Mouse (Mus musculus): Measurements from ENCODE around the gene Eml4. TPM values are rescaled to one million over a fixed set of nuclear protein-coding genes. Genes with fewer than 3 reads are reported as not detected.

The Eml4 gene
- total and polyA plus RNA-seq, 3 experiments: 25.6 to 42.4 TPM; not detected in 1

- peak; percentile 37 for DNase-seq (ENCODE audit: low read depth, low spot score)
- H3K9me3 ChIP-seq (replicated peaks; ENCODE audit: insufficient read depth, low read length): no peaks in the 10 kb centered on the region
- H3K4me1 ChIP-seq (ENCODE audit: control insufficient read depth in 1 of 2, insufficient read depth in 2 of 2, low read length in 2 of 2): peaks cover 11 to 14% of the 10 kb centered on the region in 2 experiments; a peak in 3 of 4 replicates
- TF ChIP-seq EP300 (IDR thresholded peaks at IDR 0.05; ENCODE audit: low read depth in 1 of 2, low read length in 2 of 2): no peak
- TF ChIP-seq SMC3 (IDR thresholded peaks at IDR 0.05; ENCODE audit: low read depth, low read length): no peak
- no peak for TF ChIP-seq MAZ (IDR thresholded peaks at IDR 0.05; ENCODE audit: low read depth, low read length)
- TF ChIP-seq POLR2AphosphoS2 (IDR thresholded peaks at IDR 0.05; ENCODE audit: low read length): no peak
- TF ChIP-seq CHD2 (IDR thresholded peaks at IDR 0.05; ENCODE audit: low read length): no peak
- no peak for TF ChIP-seq NRF1 (IDR thresholded peaks at IDR 0.05; ENCODE audit: insufficient read depth, low read depth, low read length, poor library complexity, severe bottlenecking)
- TF ChIP-seq E2F4 (IDR thresholded peaks at IDR 0.05; ENCODE audit: borderline replicate concordance, low read depth, low read length): no peak
- TF ChIP-seq POLR2AphosphoS5 (IDR thresholded peaks at IDR 0.05; ENCODE audit: borderline replicate concordance, low read depth, low read length): no peak
- no peak for TF ChIP-seq GATA1 (IDR thresholded peaks at IDR 0.05; ENCODE audit: low read depth, low read length)
- no peak for TF ChIP-seq CHD1 (IDR thresholded peaks at IDR 0.05; ENCODE audit: low read depth, low read length)
- TF ChIP-seq RCOR1 (IDR thresholded peaks at IDR 0.05; ENCODE audit: low read depth, low read length): no peak
- TF ChIP-seq ZKSCAN1 (IDR thresholded peaks at IDR 0.05; ENCODE audit: low read depth, low read length): no peak
- H3K36me3 ChIP-seq (ENCODE audit: control insufficient read depth in 1 of 2, insufficient read depth in 2 of 2, low read length in 2 of 2): peaks cover 0 to 28% of the 10 kb centered on the region in 2 experiments; a peak in 2 of 4 replicates
- H3K9ac ChIP-seq (ENCODE audit: control insufficient read depth, low read depth, low read length, poor library complexity, severe bottlenecking): peak overlapping the region; percentile 86
- H3K27me3 ChIP-seq (ENCODE audit: control insufficient read depth in 1 of 2, insufficient read depth in 2 of 2, low read length in 2 of 2): no peaks in the 10 kb centered on the region
- peak overlapping the region; percentile 63 to 72 for H3K4me3 ChIP-seq (ENCODE audit: control insufficient read depth in 1 of 2, insufficient read depth in 1 of 2, low read depth in 2 of 2, low read length in 2 of 2)
- H3K79me2 ChIP-seq (ENCODE audit: control insufficient read depth, insufficient read depth, low read length, poor library complexity): peaks cover 26% of the 10 kb centered on the region
- H3K27ac ChIP-seq (ENCODE audit: control insufficient read depth, low read depth, low read length): peak overlapping the region; percentile 74
Measured at GRCm38 (mm10) chr17:83351119-83351531, 394 bp downstream of the Eml4 start.

GRCm38 (mm10) chr17:83351601-83352413, 1.1 kb downstream of the Eml4 start:
- peak overlapping the region; percentile 63 to 72 for H3K4me3 ChIP-seq (ENCODE audit: control insufficient read depth in 1 of 2, insufficient read depth in 1 of 2, low read depth in 2 of 2, low read length in 2 of 2)
- peaks cover 27% of the 10 kb centered on the region for H3K79me2 ChIP-seq (ENCODE audit: control insufficient read depth, insufficient read depth, low read length, poor library complexity)
- peaks cover 0 to 28% of the 10 kb centered on the region in 2 experiments; a peak in 2 of 4 replicates for H3K36me3 ChIP-seq (ENCODE audit: control insufficient read depth in 1 of 2, insufficient read depth in 2 of 2, low read length in 2 of 2)
- DNase-seq (ENCODE audit: low read depth, low spot score): peak; percentile 86
- no peaks in the 10 kb centered on the region for H3K27me3 ChIP-seq (ENCODE audit: control insufficient read depth in 1 of 2, insufficient read depth in 2 of 2, low read length in 2 of 2)
- H3K4me1 ChIP-seq (ENCODE audit: control insufficient read depth in 1 of 2, insufficient read depth in 2 of 2, low read length in 2 of 2): peaks cover 11 to 14% of the 10 kb centered on the region in 2 experiments; a peak in 3 of 4 replicates
- H3K27ac ChIP-seq (ENCODE audit: control insufficient read depth, low read depth, low read length): peak overlapping the region; percentile 74
- H3K9me3 ChIP-seq (replicated peaks; ENCODE audit: insufficient read depth, low read length): no peaks in the 10 kb centered on the region
- H3K9ac ChIP-seq (ENCODE audit: control insufficient read depth, low read depth, low read length, poor library complexity, severe bottlenecking): peak overlapping the region; percentile 86
- TF ChIP-seq ZMIZ1 (IDR thresholded peaks at IDR 0.05; ENCODE audit: low read depth, low read length): no peak
- TF ChIP-seq MAX (IDR thresholded peaks at IDR 0.05; ENCODE audit: low read length): no peak
- no peak for TF ChIP-seq GABPA (IDR thresholded peaks at IDR 0.05; ENCODE audit: low read depth, low read length)
- TF ChIP-seq USF2 (IDR thresholded peaks at IDR 0.05; ENCODE audit: borderline replicate concordance in 1 of 2, insufficient read depth in 1 of 2, low read depth in 1 of 2, low read length in 2 of 2): no peak
- TF ChIP-seq KAT2A (conservative IDR thresholded peaks at IDR 0.05; ENCODE audit: low read depth, low read length): no peak
- no peak for TF ChIP-seq E2F4 (IDR thresholded peaks at IDR 0.05; ENCODE audit: borderline replicate concordance, low read depth, low read length)
- no peak for TF ChIP-seq GATA1 (IDR thresholded peaks at IDR 0.05; ENCODE audit: low read depth, low read length)
- no peak for TF ChIP-seq CHD2 (IDR thresholded peaks at IDR 0.05; ENCODE audit: low read length)
- TF ChIP-seq SMC3 (IDR thresholded peaks at IDR 0.05; ENCODE audit: low read depth, low read length): no peak
- TF ChIP-seq BHLHE40 (IDR thresholded peaks at IDR 0.05; ENCODE audit: borderline replicate concordance, low read depth, low read length): no peak
- TF ChIP-seq SIN3A (IDR thresholded peaks at IDR 0.05; ENCODE audit: low read length): peak; percentile 58
- TF ChIP-seq MXI1 (IDR thresholded peaks at IDR 0.05; ENCODE audit: low read depth, low read length): peak; percentile 43
- no peak for TF ChIP-seq ZC3H11A (IDR thresholded peaks at IDR 0.05; ENCODE audit: low read depth, low read length)
- no peak for TF ChIP-seq ZNF384 (IDR thresholded peaks at IDR 0.05; ENCODE audit: low read depth, low read length)
- no peak for TF ChIP-seq CHD1 (IDR thresholded peaks at IDR 0.05; ENCODE audit: low read depth, low read length)
- 0 out of 2 replicates have a peak, but pooled peaks have one; percentile 58 for TF ChIP-seq MYC (IDR thresholded peaks at IDR 0.05; ENCODE audit: low read depth, low read length)
- TF ChIP-seq MEF2A (IDR thresholded peaks at IDR 0.05; ENCODE audit: extremely low read depth, insufficient replicate concordance, low read depth, low read length, poor library complexity, severe bottlenecking): no peak
- no peak for TF ChIP-seq ELF1 (IDR thresholded peaks at IDR 0.05; ENCODE audit: low read depth, low read length)
- TF ChIP-seq HCFC1 (IDR thresholded peaks at IDR 0.05; ENCODE audit: low read depth, low read length): no peak
- TF ChIP-seq RCOR1 (IDR thresholded peaks at IDR 0.05; ENCODE audit: low read depth, low read length): peak; percentile 86
- TF ChIP-seq RAD21 (IDR thresholded peaks at IDR 0.05; ENCODE audit: low read depth, low read length): no peak
- TF ChIP-seq UBTF (IDR thresholded peaks at IDR 0.05; ENCODE audit: borderline replicate concordance, insufficient read depth, low read depth, low read length): no peak
